Mouse (Mus musculus) hindbrain, embryonic 16.5 days (tissue): ENCODE data around the gene Bgn. TPM values are rescaled to one million over a fixed set of nuclear protein-coding genes. Genes with fewer than 3 reads are reported as not detected.
"Not testable (repeated sequence)": the region's sequence is repeated elsewhere in the genome, so short reads cannot be mapped to it uniquely, and the experiment has no call there.

Experiments used
- ATAC-seq: fragments of 200-750 bp; cut with Nextera tagmentation; 2 replicates; pipeline ENCODE4 v1.8.0; 2017; ENCODE audit warnings: moderate TSS enrichment, moderate library complexity
- H3K27ac ChIP-seq: fragments of 300-500 bp; sonication (generic); 2 replicates; pipeline ENCODE4 v1.5.1; 2014; ENCODE audit warnings: low read depth, mild to moderate bottlenecking, control low read depth, low read length, moderate library complexity
- H3K27me3 ChIP-seq: fragments of 300-500 bp; sonication (generic); replicated peaks from 2 replicates; pipeline ENCODE4 v1.6.1; 2014; ENCODE audit warnings: low read length; ENCODE audit not compliant: control insufficient read depth, insufficient read depth
- H3K36me3 ChIP-seq: fragments of 300-500 bp; sonication (generic); 2 replicates; pipeline ENCODE4 v1.6.1; 2014; ENCODE audit warnings: mild to moderate bottlenecking, low read length, moderate library complexity, mixed read lengths; ENCODE audit not compliant: control insufficient read depth, insufficient read depth
- H3K4me1 ChIP-seq: fragments of 300-500 bp; sonication (generic); 2 replicates; pipeline ENCODE4 v1.6.1; 2014; ENCODE audit warnings: low read depth, low read length; ENCODE audit not compliant: control insufficient read depth, insufficient read depth
- H3K4me2 ChIP-seq: fragments of 300-500 bp; sonication (generic); 2 replicates; pipeline ENCODE4 v1.6.1; 2014; ENCODE audit warnings: mild to moderate bottlenecking, low read length, control low read depth, moderate library complexity
- H3K4me3 ChIP-seq: fragments of 300-500 bp; sonication (generic); 2 replicates; pipeline ENCODE4 v1.5.1; 2014; ENCODE audit warnings: mild to moderate bottlenecking, low read length, control low read depth, moderate library complexity
- H3K9ac ChIP-seq: fragments of 300-500 bp; sonication (generic); 2 replicates; pipeline ENCODE4 v1.6.1; 2014; ENCODE audit warnings: low read depth, mild to moderate bottlenecking, control low read depth, low read length, moderate library complexity
- H3K9me3 ChIP-seq: fragments of 300-500 bp; sonication (generic); 2 replicates; pipeline ENCODE4 v1.6.1; 2014; ENCODE audit warnings: mild to moderate bottlenecking, low read length, moderate library complexity; ENCODE audit not compliant: control insufficient read depth
- WGBS: fragments of 180-500 bp; shearing (Covaris S2); extraction: QIAGEN DNeasy Blood & Tissue Kit; methylation state at CpG from one replicate; pipeline ENCODE4 v1.1.7; 2014; 5-methylcytosine and 5-hydroxymethylcytosine counted together
- polyA plus RNA-seq: library from polyadenylated mRNA; unstranded; fragments of >200 nt; fragmentation: Nextera tagmentation; extraction: Ambion mirVana; gene quantifications from 2 replicates; pipeline ENCODE4 v1.2.1, GENCODE M21; 2015

Bgn gene
- polyA plus RNA-seq, 1 experiment from 2014 or later: 23.2 TPM

GRCm38 (mm10) chrX:73484076-73484475 lies 674 bp downstream of the Bgn start:
- ATAC-seq: no peak
- Histone ChIP-seq H3K4me1 (no peaks in the 10 kb centered on the region), H3K9ac (no peak overlapping the region), H3K36me3 (no peaks in the 10 kb centered on the region), H3K4me2 (peak overlapping the region; percentile 36), H3K9me3 (no peaks in the 10 kb centered on the region), H3K4me3 (0 out of 2 replicates have a peak overlapping the region, but pooled peaks have one; percentile 2), H3K27ac (no peak overlapping the region), H3K27me3 (no peaks in the 10 kb centered on the region; the same call in 1 of the 2 replicates)
- WGBS: 42% methylated on average over 1 of the region's 1 CpGs

- Histone ChIP-seq H3K9ac (no peak overlapping the region), H3K4me1 (no peaks in the 10 kb centered on the region), H3K27me3 (no peaks in the 10 kb centered on the region; the same call in 1 of the 2 replicates), H3K4me2 (no peak overlapping the region), H3K9me3 (no peaks in the 10 kb centered on the region), H3K36me3 (no peaks in the 10 kb centered on the region), H3K27ac (no peak overlapping the region), H3K4me3 (no peak overlapping the region)
- WGBS: 89% methylated on average over 4 of the region's 4 CpGs
- no peak for ATAC-seq
Observed at GRCm38 (mm10) chrX:73484870-73485269, 1.5 kb downstream of the Bgn start.

- Histone ChIP-seq H3K27ac (no peak overlapping the region), H3K4me2 (no peak overlapping the region), H3K4me3 (no peak overlapping the region), H3K9me3 (no peaks in the 10 kb centered on the region), H3K36me3 (no peaks in the 10 kb centered on the region), H3K9ac (no peak overlapping the region), H3K27me3 (no peaks in the 10 kb centered on the region; the same call in 1 of the 2 replicates), H3K4me1 (no peaks in the 10 kb centered on the region)
- peak; percentile 54; the same call in 1 of the 2 replicates for ATAC-seq
- WGBS: 71% methylated on average over 5 of the region's 5 CpGs
Observed at GRCm38 (mm10) chrX:73486920-73487319, 3.5 kb downstream of the Bgn start.

- H3K9ac ChIP-seq: no peak overlapping the region
- no peaks in the 10 kb centered on the region for H3K36me3 ChIP-seq
- H3K27me3 ChIP-seq: no peaks in the 10 kb centered on the region
- no peak overlapping the region for H3K27ac ChIP-seq
- no peaks in the 10 kb centered on the region for H3K9me3 ChIP-seq
- no peak for ATAC-seq
- no peak overlapping the region for H3K4me2 ChIP-seq
- 72% methylated on average over 4 of the region's 4 CpGs for WGBS
- no peak overlapping the region for H3K4me3 ChIP-seq
- no peaks in the 10 kb centered on the region for H3K4me1 ChIP-seq
Observed at GRCm38 (mm10) chrX:73490186-73490585, 6.8 kb downstream of the Bgn start.

GRCm38 (mm10) chrX:73490804-73491203 lies 7.4 kb downstream of the Bgn start:
- no peaks in the 10 kb centered on the region for H3K36me3 ChIP-seq
- H3K4me3 ChIP-seq: no peak overlapping the region
- whole genome bisulfite sequencing: 81% methylated on average over 3 of the region's 3 CpGs
- no peak overlapping the region for H3K4me2 ChIP-seq
- no peak overlapping the region for H3K9ac ChIP-seq
- H3K4me1 ChIP-seq: no peaks in the 10 kb centered on the region
- no peak overlapping the region for H3K27ac ChIP-seq
- H3K27me3 ChIP-seq: no peaks in the 10 kb centered on the region
- ATAC-seq: no peak
- no peaks in the 10 kb centered on the region for H3K9me3 ChIP-seq

- H3K4me1 ChIP-seq, H3K27ac ChIP-seq, H3K9ac ChIP-seq, H3K4me3 ChIP-seq, H3K27me3 ChIP-seq, H3K36me3 ChIP-seq, H3K4me2 ChIP-seq, H3K9me3 ChIP-seq: not testable (repeated sequence)
- 20% methylated on average over 2 of the region's 2 CpGs for WGBS
- peak; percentile 74; the same call in 1 of the 2 replicates for ATAC-seq
Observed at GRCm38 (mm10) chrX:73493567-73493966, 10.2 kb downstream of the Bgn start.

- H3K9me3 ChIP-seq: no peaks in the 10 kb centered on the region
- no peaks in the 10 kb centered on the region for H3K4me1 ChIP-seq
- no peaks in the 10 kb centered on the region for H3K36me3 ChIP-seq
- no peak overlapping the region for H3K9ac ChIP-seq
- H3K27ac ChIP-seq: no peak overlapping the region
- no peaks in the 10 kb centered on the region for H3K27me3 ChIP-seq
- no peak for ATAC-seq
- no peak overlapping the region for H3K4me2 ChIP-seq
- no peak overlapping the region for H3K4me3 ChIP-seq
- WGBS: 84% methylated on average over 4 of the region's 4 CpGs
Observed at GRCm38 (mm10) chrX:73496746-73497145, 13.3 kb downstream of the Bgn start.

GRCm38 (mm10) chrX:73505130-73505735 lies 21.8 kb downstream of the Bgn start:
- Histone ChIP-seq H3K27ac (no peak overlapping the region), H3K9me3 (no peaks in the 10 kb centered on the region), H3K9ac (no peak overlapping the region), H3K4me3 (no peak overlapping the region), H3K4me1 (no peaks in the 10 kb centered on the region), H3K36me3 (no peaks in the 10 kb centered on the region), H3K4me2 (no peak overlapping the region), H3K27me3 (peaks cover 3% of the 10 kb centered on the region; the same call in 1 of the 2 replicates)
- 80% methylated on average over 4 of the region's 5 CpGs for WGBS
- no peak for ATAC-seq

- Histone ChIP-seq H3K36me3 (no peaks in the 10 kb centered on the region), H3K4me1 (no peaks in the 10 kb centered on the region), H3K4me3 (no peak overlapping the region), H3K9ac (no peak overlapping the region), H3K27ac (no peak overlapping the region), H3K4me2 (no peak overlapping the region), H3K9me3 (no peaks in the 10 kb centered on the region), H3K27me3 (peaks cover 3% of the 10 kb centered on the region; the same call in 1 of the 2 replicates)
- ATAC-seq: no peak
- WGBS: 76% methylated on average over 4 of the region's 4 CpGs
Observed at GRCm38 (mm10) chrX:73506577-73506976, 23.2 kb downstream of the Bgn start.
